Mouse (Mus musculus): ENCODE measurements around the gene Gm29289.
"Not testable (repeated sequence)": the region's sequence is repeated elsewhere in the genome, so short reads cannot be mapped to it uniquely, and the experiment has no call there.

Gene Gm29289

DNA sequence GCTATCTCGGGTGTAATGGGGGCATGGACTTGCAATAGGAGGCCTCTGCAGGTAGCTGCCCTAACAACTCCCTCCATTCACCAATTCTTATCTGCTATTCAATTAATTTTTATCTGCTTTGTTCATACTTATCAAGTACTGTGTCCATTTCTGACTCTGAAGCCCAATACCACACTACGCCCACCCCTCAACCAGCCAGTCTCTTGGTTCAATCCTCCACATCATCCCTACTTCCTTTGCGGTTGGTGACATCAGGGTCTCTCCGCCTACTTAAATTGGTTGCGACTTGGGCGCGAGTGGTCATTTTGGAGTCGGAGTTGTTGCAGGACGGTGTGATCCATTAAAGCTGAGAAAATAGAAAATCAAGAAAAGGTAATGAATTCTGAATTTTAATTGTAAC is at the start of gene Gm29289:
Gm29289 (plus strand) TSS at position 301 of the 400 bp plus-strand sequence.
- DNase-seq: not testable (repeated sequence)

DNA sequence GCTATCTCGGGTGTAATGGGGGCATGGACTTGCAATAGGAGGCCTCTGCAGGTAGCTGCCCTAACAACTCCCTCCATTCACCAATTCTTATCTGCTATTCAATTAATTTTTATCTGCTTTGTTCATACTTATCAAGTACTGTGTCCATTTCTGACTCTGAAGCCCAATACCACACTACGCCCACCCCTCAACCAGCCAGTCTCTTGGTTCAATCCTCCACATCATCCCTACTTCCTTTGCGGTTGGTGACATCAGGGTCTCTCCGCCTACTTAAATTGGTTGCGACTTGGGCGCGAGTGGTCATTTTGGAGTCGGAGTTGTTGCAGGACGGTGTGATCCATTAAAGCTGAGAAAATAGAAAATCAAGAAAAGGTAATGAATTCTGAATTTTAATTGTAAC is 31.7 kb upstream of the Gm29289 start, which contains the start of gene Gm10352:
Gm10352 (plus strand) TSS at position 301 of the 400 bp plus-strand sequence.
- DNase-seq: not testable (repeated sequence)
